Mouse (Mus musculus) testis, adult 2 months (tissue): Measurements from ENCODE around the gene Tex45. TPM values are rescaled to one million over a fixed set of nuclear protein-coding genes. Genes with fewer than 3 reads are reported as not detected.

Experiments
- H3K27ac ChIP-seq: fragments of 200-500 bp; 2 replicates; pipeline ENCODE4 v1.5.1; 2012; ENCODE audit warnings: low read depth, low read length; ENCODE audit not compliant: control insufficient read depth, insufficient read depth
- H3K27me3 ChIP-seq: fragments of 200-500 bp; 2 replicates; pipeline ENCODE4 v1.6.1; 2012; ENCODE audit warnings: mild to moderate bottlenecking, low read length, moderate library complexity; ENCODE audit not compliant: control insufficient read depth, insufficient read depth
- H3K36me3 ChIP-seq: fragments of 200-500 bp; 2 replicates; pipeline ENCODE4 v1.6.1; 2012; ENCODE audit warnings: mild to moderate bottlenecking, low read length; ENCODE audit not compliant: control insufficient read depth, insufficient read depth
- H3K4me1 ChIP-seq: fragments of 200-500 bp; 2 replicates; pipeline ENCODE4 v1.6.1; 2012; ENCODE audit warnings: low read length; ENCODE audit not compliant: control insufficient read depth, insufficient read depth
- H3K4me3 ChIP-seq: fragments of 200-500 bp; 2 replicates; pipeline ENCODE4 v1.5.1; 2012; ENCODE audit warnings: low read depth, mild to moderate bottlenecking, low read length, moderate library complexity, mixed read lengths; ENCODE audit not compliant: control insufficient read depth
- CTCF ChIP-seq: fragments of 200-500 bp; IDR thresholded peaks from 2 replicates; pipeline ENCODE4 v1.5.1; 2012; ENCODE audit warnings: low read depth, mild to moderate bottlenecking, inconsistent platforms, low read length, moderate library complexity; ENCODE audit not compliant: control insufficient read depth, insufficient read depth, insufficient replicate concordance
- POLR2A ChIP-seq: fragments of 200-500 bp; IDR thresholded peaks from 2 replicates; pipeline ENCODE4 v1.6.1; 2012; ENCODE audit warnings: low read depth, mild to moderate bottlenecking, inconsistent platforms, low read length, moderate library complexity; ENCODE audit not compliant: control insufficient read depth
- polyA plus RNA-seq: library from polyadenylated mRNA; depleted of rRNA; stranded (reverse); fragments of >200 nt; gene quantifications from 2 replicates; pipeline ENCODE4 v1.2.3, GENCODE M21; 2012

The Tex45 gene
- polyA plus RNA-seq, 1 experiment, result 72.2 TPM

DNA sequence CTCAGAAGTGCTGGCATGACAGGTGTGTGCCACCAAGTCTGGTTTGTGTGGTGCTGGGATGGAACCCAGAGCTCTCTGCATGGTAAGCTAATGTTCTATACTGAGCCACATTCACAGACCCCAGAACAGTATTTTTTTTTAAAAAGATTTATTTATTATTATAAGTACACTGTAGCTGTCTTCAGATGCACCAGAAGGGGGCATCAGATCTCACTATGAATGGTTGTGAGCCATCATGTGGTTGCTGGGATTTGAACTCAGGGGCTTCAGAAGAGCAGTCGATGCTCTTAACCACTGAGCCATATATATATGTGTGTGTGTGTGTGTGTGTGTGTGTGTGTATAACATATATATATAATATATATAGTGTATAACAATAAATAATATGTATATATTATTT lies 1.8 kb upstream of the Tex45 start:
- H3K27ac ChIP-seq, result no peak overlapping the region
- no peak for TF ChIP-seq CTCF
- no peak for TF ChIP-seq POLR2A
- H3K4me3 ChIP-seq, result no peak overlapping the region; the same call in 1 of the 2 replicates

DNA sequence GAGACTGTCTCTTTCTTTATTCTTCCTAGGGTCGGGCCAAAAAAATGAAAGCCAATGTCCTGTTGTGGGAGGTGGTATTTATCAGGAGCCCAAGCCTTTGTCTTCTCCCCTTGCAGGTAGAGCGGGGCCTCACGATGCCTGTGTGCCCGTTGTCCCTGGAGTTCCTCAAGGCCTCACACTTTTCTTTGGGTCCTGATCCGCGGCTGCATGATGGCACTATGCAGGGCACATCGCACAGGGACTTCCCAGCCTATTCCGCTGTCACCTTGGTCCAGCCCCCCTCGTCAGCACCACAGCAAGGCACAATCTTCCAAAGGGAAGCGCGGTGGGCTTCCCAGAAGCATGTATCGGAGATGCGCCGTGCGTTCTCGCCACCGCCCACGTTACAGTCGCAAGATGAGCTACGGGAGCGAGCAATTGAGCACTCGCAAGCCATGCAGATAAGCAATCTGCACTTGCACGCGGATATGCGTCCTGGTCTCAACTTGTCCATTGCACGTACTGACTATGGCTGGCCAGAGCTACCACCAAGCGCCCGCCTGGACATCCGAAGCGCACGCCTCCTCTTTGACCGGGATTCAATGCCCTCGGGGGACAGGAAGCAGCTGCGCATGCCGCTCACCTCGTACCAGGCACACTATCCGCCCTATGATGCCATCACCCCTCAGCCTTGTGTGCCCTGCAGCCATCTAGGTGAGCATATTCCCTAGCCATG lies 5.2 kb downstream of the Tex45 start:
- Histone ChIP-seq H3K36me3 (no peaks in the 10 kb centered on the region), H3K27me3 (no peaks in the 10 kb centered on the region), H3K4me1 (peaks cover 4% of the 10 kb centered on the region), H3K4me3 (peak overlapping the region; percentile 72), H3K27ac (no peak overlapping the region)
- TF ChIP-seq CTCF, result no peak
- TF ChIP-seq POLR2A, result no peak

More for the DNA sequence above, 1.8 kb upstream of the Tex45 start:
- Histone ChIP-seq H3K36me3 (no peaks in the 10 kb centered on the region), H3K4me1 (peaks cover 3% of the 10 kb centered on the region), H3K27me3 (no peaks in the 10 kb centered on the region)

GRCm38 (mm10) chr8:3480221-3480785 lies 9.6 kb downstream of the Tex45 start:
- no peak overlapping the region for H3K4me3 ChIP-seq
- TF ChIP-seq POLR2A (no peak), CTCF (no peak)
- H3K27ac ChIP-seq, result no peak overlapping the region
- H3K4me1 ChIP-seq, result peaks cover 12% of the 10 kb centered on the region
- H3K36me3 ChIP-seq, result no peaks in the 10 kb centered on the region
- no peaks in the 10 kb centered on the region for H3K27me3 ChIP-seq

- peaks cover 8% of the 10 kb centered on the region for H3K4me1 ChIP-seq
- H3K4me3 ChIP-seq, result no peak overlapping the region
- H3K27me3 ChIP-seq, result no peaks in the 10 kb centered on the region
- no peak for TF ChIP-seq POLR2A
- TF ChIP-seq CTCF, result no peak
- H3K36me3 ChIP-seq, result no peaks in the 10 kb centered on the region
- no peak overlapping the region for H3K27ac ChIP-seq
These were observed 10.9 kb downstream of the Tex45 start for GRCm38 (mm10) chr8:3481605-3482004.

- TF ChIP-seq POLR2A (no peak), CTCF (no peak)
- H3K4me3 ChIP-seq, result peak overlapping the region; percentile 76
- H3K4me1 ChIP-seq, result peaks cover 8% of the 10 kb centered on the region
- no peak overlapping the region for H3K27ac ChIP-seq
- H3K36me3 ChIP-seq, result no peaks in the 10 kb centered on the region
- H3K27me3 ChIP-seq, result no peaks in the 10 kb centered on the region
These were observed 11.6 kb downstream of the Tex45 start for GRCm38 (mm10) chr8:3482240-3482740.

- no peak overlapping the region for H3K4me3 ChIP-seq
- TF ChIP-seq POLR2A, result no peak
- TF ChIP-seq CTCF, result no peak
These were observed 12.9 kb downstream of the Tex45 start for GRCm38 (mm10) chr8:3483546-3483945.

DNA sequence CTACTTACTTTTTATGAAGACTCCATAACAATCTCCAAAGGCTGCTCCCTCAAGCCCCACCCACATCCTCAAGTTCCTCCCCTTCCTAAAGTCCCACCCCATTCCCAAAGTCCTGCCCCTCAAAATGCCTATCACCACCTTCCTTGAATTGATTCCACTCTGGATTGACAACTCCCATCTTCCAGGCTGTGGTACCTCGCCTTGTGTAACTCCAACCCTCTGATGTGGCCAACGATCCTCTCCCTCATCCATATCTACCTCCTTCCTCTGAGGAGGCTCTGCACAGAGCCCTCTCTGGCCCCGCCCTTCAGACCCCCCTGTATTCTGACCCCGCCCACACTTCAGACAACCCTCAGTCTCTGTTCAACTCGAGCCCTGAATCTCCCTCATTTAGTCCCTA lies 14.5 kb downstream of the Tex45 start:
- Histone ChIP-seq H3K4me3 (no peak overlapping the region), H3K4me1 (peaks cover 8% of the 10 kb centered on the region), H3K27ac (no peak overlapping the region), H3K27me3 (no peaks in the 10 kb centered on the region), H3K36me3 (no peaks in the 10 kb centered on the region)
- TF ChIP-seq CTCF (no peak), POLR2A (no peak)

More at GRCm38 (mm10) chr8:3483546-3483945, 12.9 kb downstream of the Tex45 start:
- no peak overlapping the region for H3K27ac ChIP-seq
- peaks cover 8% of the 10 kb centered on the region for H3K4me1 ChIP-seq
- no peaks in the 10 kb centered on the region for H3K36me3 ChIP-seq
- H3K27me3 ChIP-seq, result no peaks in the 10 kb centered on the region
